26 mouse cellular contexts compared by ENCODE assay signal in the genomic region with DNA sequence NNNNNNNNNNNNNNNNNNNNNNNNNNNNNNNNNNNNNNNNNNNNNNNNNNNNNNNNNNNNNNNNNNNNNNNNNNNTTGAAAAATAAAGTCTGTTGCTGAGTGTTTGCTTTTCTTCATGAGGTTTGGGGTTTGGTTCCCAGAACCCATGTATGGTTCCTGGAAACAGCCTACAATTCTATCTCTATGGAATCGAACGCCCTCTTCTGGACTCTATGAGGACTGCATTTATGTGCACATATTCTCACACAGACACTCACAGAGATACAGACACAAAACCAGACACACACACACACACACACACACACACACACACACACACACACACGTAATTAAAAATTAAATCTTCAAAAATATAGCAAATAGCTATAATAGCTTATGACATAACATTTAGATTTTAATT. TPM values are rescaled to one million over a fixed set of nuclear protein-coding genes. Genes with fewer than 3 reads are reported as not detected.
A peak's percentile ranks its signal among the peaks of the same experiment; 100 is the strongest.
DNase-seq lines count a peak whose midpoint lies in the region; ATAC-seq and TF ChIP-seq lines count a peak whose summit lies in the region.
"Had no signal": no experiment of that assay in that cellular context is flagged by ENCODE, and none has a peak within 500 bp of the region (broad histone marks: within the 10 kb centered on the region; RNA-seq: fewer than 3 reads in every experiment).

No protein-coding gene starts in this region.

- H3K4me3 ChIP-seq in forebrain, postnatal 0 days (ENCODE audit: low read depth, low read length): no peak overlapping the region
- H3K4me3 ChIP-seq in forebrain, embryonic 13.5 days: no peak overlapping the region
- H3K4me3 ChIP-seq in limb, embryonic 10.5 days: no peak overlapping the region
- H3K4me3 ChIP-seq: embryonic facial prominence, embryonic 12.5 days; forebrain, embryonic 15.5 days; hindbrain, embryonic 12.5 days; limb, embryonic 12.5 days; midbrain, embryonic 12.5 days; myocyte; neural tube, embryonic 12.5 days had no signal

- H3K9me3 ChIP-seq in forebrain, postnatal 0 days (ENCODE audit: low read length): no peaks in the 10 kb centered on the region
- H3K9me3 ChIP-seq in forebrain, embryonic 13.5 days (replicated peaks): no peaks in the 10 kb centered on the region
- no peaks in the 10 kb centered on the region for H3K9me3 ChIP-seq in limb, embryonic 10.5 days (replicated peaks)
- H3K9me3 ChIP-seq: embryonic facial prominence, embryonic 12.5 days; forebrain, embryonic 15.5 days; hindbrain, embryonic 12.5 days; limb, embryonic 12.5 days; midbrain, embryonic 12.5 days; neural tube, embryonic 12.5 days had no signal

- H3K4me2 ChIP-seq in forebrain, postnatal 0 days (ENCODE audit: low read depth): no peak overlapping the region
- no peak overlapping the region for H3K4me2 ChIP-seq in forebrain, embryonic 13.5 days
- H3K4me2 ChIP-seq: embryonic facial prominence, embryonic 12.5 days; forebrain, embryonic 15.5 days; hindbrain, embryonic 12.5 days; limb, embryonic 12.5 days; midbrain, embryonic 12.5 days; neural tube, embryonic 12.5 days had no signal

- no peak for ATAC-seq in forebrain, postnatal 0 days
- ATAC-seq in forebrain, embryonic 13.5 days: no peak
- ATAC-seq: forebrain, embryonic 15.5 days; hindbrain, postnatal 0 days; intestine, embryonic 16.5 days had no signal

- no peaks in the 10 kb centered on the region for H3K4me1 ChIP-seq in forebrain, postnatal 0 days (ENCODE audit: insufficient read depth)
- H3K4me1 ChIP-seq in forebrain, embryonic 13.5 days: 0 out of 2 replicates have a peak, but pooled peaks cover 4% of the 10 kb centered on the region
- H3K4me1 ChIP-seq in limb, embryonic 10.5 days: no peaks in the 10 kb centered on the region
- H3K4me1 ChIP-seq: embryonic facial prominence, embryonic 12.5 days; forebrain, embryonic 15.5 days; hindbrain, embryonic 12.5 days; limb, embryonic 12.5 days; midbrain, embryonic 12.5 days; neural tube, embryonic 12.5 days had no signal

- DNase-seq in forebrain, postnatal 0 days: no peak
- peak; percentile 25 for DNase-seq in testis, postnatal 10 days (ENCODE audit: low spot score)
- no peak for DNase-seq in testis, postnatal 14 days (ENCODE audit: low spot score)
- DNase-seq in limb, embryonic 10.5 days (ENCODE audit: low spot score): peak; percentile 23
- DNase-seq in adrenal gland, adult 18-20 months (ENCODE audit: low spot score in 2 of 2): no peak
- no peak for DNase-seq in adrenal gland, postnatal 4 days (ENCODE audit: low spot score in 2 of 2)
- DNase-seq: adrenal gland, postnatal 10 days; cerebellum, adult 8-10 months; cerebellum, postnatal 25 days; heart, postnatal 36 days; kidney, adult 8-10 months; kidney, postnatal 4 days; lung, postnatal 36 days; right cerebral cortex, adult 18-20 months; thymus, postnatal 25 days had no signal

- H3K27ac ChIP-seq in forebrain, postnatal 0 days (ENCODE audit: low read depth, low read length): no peak overlapping the region
- no peak overlapping the region for H3K27ac ChIP-seq in forebrain, embryonic 13.5 days
- no peak overlapping the region for H3K27ac ChIP-seq in limb, embryonic 10.5 days
- H3K27ac ChIP-seq: embryonic facial prominence, embryonic 12.5 days; forebrain, embryonic 15.5 days; hindbrain, embryonic 12.5 days; hindbrain, postnatal 0 days; kidney, postnatal 0 days; limb, embryonic 12.5 days; midbrain, embryonic 12.5 days; neural tube, embryonic 12.5 days had no signal

- no peak overlapping the region for H3K9ac ChIP-seq in forebrain, postnatal 0 days
- H3K9ac ChIP-seq in forebrain, embryonic 13.5 days: no peak overlapping the region
- H3K9ac ChIP-seq: embryonic facial prominence, embryonic 12.5 days; forebrain, embryonic 15.5 days; hindbrain, embryonic 12.5 days; limb, embryonic 12.5 days; midbrain, embryonic 12.5 days; neural tube, embryonic 12.5 days had no signal

- 89% methylated on average over 3 of the region's 3 CpGs for WGBS in forebrain, postnatal 0 days
- WGBS in forebrain, embryonic 13.5 days: 90% methylated on average over 3 of the region's 3 CpGs
- WGBS in limb, embryonic 10.5 days: 87% methylated on average over 3 of the region's 3 CpGs

- H3K27me3 ChIP-seq in forebrain, postnatal 0 days (ENCODE audit: insufficient read depth, low read length): no peaks in the 10 kb centered on the region
- no peaks in the 10 kb centered on the region for H3K27me3 ChIP-seq in forebrain, embryonic 13.5 days
- no peaks in the 10 kb centered on the region for H3K27me3 ChIP-seq in limb, embryonic 10.5 days (ENCODE audit: low read depth, poor library complexity, severe bottlenecking)
- H3K27me3 ChIP-seq: embryonic facial prominence, embryonic 12.5 days; forebrain, embryonic 15.5 days; hindbrain, embryonic 12.5 days; limb, embryonic 12.5 days; midbrain, embryonic 12.5 days; neural tube, embryonic 12.5 days had no signal

- H3K36me3 ChIP-seq in forebrain, postnatal 0 days (ENCODE audit: insufficient read depth): no peaks in the 10 kb centered on the region
- no peaks in the 10 kb centered on the region for H3K36me3 ChIP-seq in forebrain, embryonic 13.5 days (ENCODE audit: poor library complexity, severe bottlenecking)
- no peaks in the 10 kb centered on the region for H3K36me3 ChIP-seq in limb, embryonic 10.5 days
- H3K36me3 ChIP-seq: embryonic facial prominence, embryonic 12.5 days; forebrain, embryonic 15.5 days; hindbrain, embryonic 12.5 days; limb, embryonic 12.5 days; midbrain, embryonic 12.5 days; neural tube, embryonic 12.5 days had no signal

- TF ChIP-seq CTCF in forebrain, postnatal 0 days (IDR thresholded peaks at IDR 0.05; ENCODE audit: low read depth): 0 out of 2 replicates have a peak, but pooled peaks have one; percentile 2

RNA-seq across cellular contexts. Expression of gene Sc5d, which starts 47.3 kb away (rescaled TPM):
- total RNA-seq in forebrain, postnatal 0 days (2014; rRNA removed): 37.2 and 48.6 TPM in 2 replicates
- 52.9 and 75.6 TPM in 2 replicates for polyA plus RNA-seq in forebrain, postnatal 0 days (2015; fragmentation: Nextera tagmentation; extraction: Ambion mirVana)
- polyA plus RNA-seq in forebrain, embryonic 13.5 days (2015; fragmentation: Nextera tagmentation; extraction: Ambion mirVana): 62.1 and 66.0 TPM in 2 replicates
- polyA plus RNA-seq in limb, embryonic 10.5 days (2016; fragmentation: Nextera tagmentation; extraction: Ambion mirVana): 56.9 and 63.2 TPM in 2 replicates
- total RNA-seq in adrenal gland, adult 18-20 months (2021): 100 to 1,000 TPM; 100 to 104 TPM
- total RNA-seq in adrenal gland, postnatal 4 days (2021): 10 to 100 TPM; 28.9 to 41.4 TPM

Comparison
In these comparisons a context has a peak if more than half of its experiments do, and no peak if none do; other contexts are left out.
1. DNase-seq: peak in testis, postnatal 10 days (single experiment) and limb, embryonic 10.5 days (single experiment); none in forebrain, postnatal 0 days (single experiment), testis, postnatal 14 days (single experiment), adrenal gland, adult 18-20 months (0 of 2) and adrenal gland, postnatal 4 days (0 of 2).